Mouse (Mus musculus) midbrain, embryonic 12.5 days (tissue): Measurements from ENCODE around the gene Odf2. TPM values are rescaled to one million over a fixed set of nuclear protein-coding genes. Genes with fewer than 3 reads are reported as not detected.
A peak's percentile ranks its signal among the peaks of the same experiment; 100 is the strongest.

Experiments
- ATAC-seq: fragments of 200-750 bp; cut with Nextera tagmentation; 2 replicates; pipeline ENCODE4 v1.8.0; 2017; ENCODE audit warnings: low read depth, moderate TSS enrichment, moderate library complexity; ENCODE audit not compliant: low FRiP score
- H3K27ac ChIP-seq: fragments of 300-500 bp; sonication (generic); replicated peaks from 2 replicates; pipeline ENCODE4 v1.5.1; 2016; ENCODE audit warnings: mild to moderate bottlenecking
- H3K27me3 ChIP-seq: fragments of 300-500 bp; sonication (generic); 2 replicates; pipeline ENCODE4 v1.6.1; 2016; ENCODE audit warnings: mild to moderate bottlenecking
- H3K36me3 ChIP-seq: fragments of 300-500 bp; sonication (generic); 2 replicates; pipeline ENCODE4 v1.6.1; 2016
- H3K4me1 ChIP-seq: fragments of 300-500 bp; sonication (generic); 2 replicates; pipeline ENCODE4 v1.6.1; 2016
- H3K4me2 ChIP-seq: fragments of 300-500 bp; sonication (generic); replicated peaks from 2 replicates; pipeline ENCODE4 v1.6.1; 2016; ENCODE audit warnings: mild to moderate bottlenecking, moderate library complexity
- H3K4me3 ChIP-seq: fragments of 300-500 bp; sonication (generic); 2 replicates; pipeline ENCODE4 v1.5.1; 2016; ENCODE audit warnings: mild to moderate bottlenecking
- H3K9ac ChIP-seq: fragments of 300-500 bp; sonication (generic); replicated peaks from 2 replicates; pipeline ENCODE4 v1.6.1; 2016; ENCODE audit warnings: mild to moderate bottlenecking, moderate library complexity
- H3K9me3 ChIP-seq: fragments of 300-500 bp; sonication (generic); 2 replicates; pipeline ENCODE4 v1.6.1; 2016; ENCODE audit warnings: mild to moderate bottlenecking
- WGBS: fragments of 180-500 bp; shearing (Covaris S2); methylation state at CpG from one replicate; pipeline ENCODE4 v1.1.7; 2016; 5-methylcytosine and 5-hydroxymethylcytosine counted together
- polyA plus RNA-seq: library from polyadenylated mRNA; unstranded; fragments of >200 nt; fragmentation: Nextera tagmentation; extraction: Ambion mirVana; gene quantifications from 2 replicates; pipeline ENCODE4 v1.2.1, GENCODE M21; 2016

The Odf2 gene
- polyA plus RNA-seq, 1 experiment from 2014 or later, result 108 TPM

GRCm38 (mm10) chr2:29852957-29853485, 36.0 kb upstream of the Odf2 start:
- H3K4me1 ChIP-seq, result peaks cover 50% of the 10 kb centered on the region
- H3K9ac ChIP-seq, result no peak overlapping the region
- H3K27ac ChIP-seq, result peak overlapping the region; percentile 82

GRCm38 (mm10) chr2:29853736-29854135, 35.3 kb upstream of the Odf2 start:
- Histone ChIP-seq H3K9ac (no peak overlapping the region), H3K9me3 (no peaks in the 10 kb centered on the region), H3K27me3 (no peaks in the 10 kb centered on the region), H3K4me2 (no peak overlapping the region), H3K4me1 (peaks cover 45% of the 10 kb centered on the region), H3K27ac (peak overlapping the region; percentile 82), H3K4me3 (no peak overlapping the region), H3K36me3 (no peaks in the 10 kb centered on the region)
- ATAC-seq, result no peak
- 57% methylated on average over 5 of the region's 5 CpGs for WGBS

More at GRCm38 (mm10) chr2:29852957-29853485, 36.0 kb upstream of the Odf2 start:
- no peaks in the 10 kb centered on the region for H3K36me3 ChIP-seq
- WGBS, result 8% methylated on average over 4 of the region's 4 CpGs
- H3K9me3 ChIP-seq, result no peaks in the 10 kb centered on the region
- peak; percentile 20 for ATAC-seq
- H3K4me3 ChIP-seq, result no peak overlapping the region
- H3K4me2 ChIP-seq, result 0 out of 2 replicates have a peak overlapping the region, but pooled peaks have one; percentile 11
- no peaks in the 10 kb centered on the region for H3K27me3 ChIP-seq

GRCm38 (mm10) chr2:29855585-29856210, 33.3 kb upstream of the Odf2 start:
- peak overlapping the region; percentile 49 for H3K9ac ChIP-seq
- H3K27me3 ChIP-seq, result no peaks in the 10 kb centered on the region
- H3K9me3 ChIP-seq, result no peaks in the 10 kb centered on the region
- H3K4me2 ChIP-seq, result peak overlapping the region; percentile 26
- peak; percentile 38; the same call in 1 of the 2 replicates for ATAC-seq
- H3K4me1 ChIP-seq, result peaks cover 39% of the 10 kb centered on the region
- 34% methylated on average over 10 of the region's 10 CpGs for WGBS
- H3K36me3 ChIP-seq, result no peaks in the 10 kb centered on the region
- H3K4me3 ChIP-seq, result no peak overlapping the region
- peak overlapping the region; percentile 90 for H3K27ac ChIP-seq

- peak overlapping the region; percentile 26; the same call in 1 of the 2 replicates for H3K4me2 ChIP-seq
- no peak overlapping the region for H3K4me3 ChIP-seq
- H3K9ac ChIP-seq, result peak overlapping the region; percentile 49
- no peaks in the 10 kb centered on the region for H3K27me3 ChIP-seq
- H3K9me3 ChIP-seq, result no peaks in the 10 kb centered on the region
- H3K36me3 ChIP-seq, result no peaks in the 10 kb centered on the region
- peak overlapping the region; percentile 90 for H3K27ac ChIP-seq
- ATAC-seq, result 0 out of 2 replicates have a peak, but pooled peaks have one; percentile 14
- H3K4me1 ChIP-seq, result peaks cover 39% of the 10 kb centered on the region
- WGBS, result 7% methylated on average over 19 of the region's 19 CpGs
Measured at GRCm38 (mm10) chr2:29856451-29857260, 32.4 kb upstream of the Odf2 start.

GRCm38 (mm10) chr2:29857341-29857740, 31.7 kb upstream of the Odf2 start:
- Histone ChIP-seq H3K4me3 (no peak overlapping the region), H3K27ac (peak overlapping the region; percentile 90), H3K9ac (no peak overlapping the region), H3K4me1 (peaks cover 39% of the 10 kb centered on the region), H3K4me2 (no peak overlapping the region; the same call in 1 of the 2 replicates), H3K36me3 (no peaks in the 10 kb centered on the region), H3K27me3 (no peaks in the 10 kb centered on the region), H3K9me3 (no peaks in the 10 kb centered on the region)
- ATAC-seq, result no peak
- 47% methylated on average over 2 of the region's 2 CpGs for WGBS

- WGBS, result 76% methylated on average over 5 of the region's 5 CpGs
- H3K9ac ChIP-seq, result no peak overlapping the region
- peaks cover 35% of the 10 kb centered on the region for H3K4me1 ChIP-seq
- no peak overlapping the region for H3K4me2 ChIP-seq
- H3K27ac ChIP-seq, result no peak overlapping the region
- no peaks in the 10 kb centered on the region for H3K27me3 ChIP-seq
- H3K4me3 ChIP-seq, result no peak overlapping the region
- no peaks in the 10 kb centered on the region for H3K36me3 ChIP-seq
- no peaks in the 10 kb centered on the region for H3K9me3 ChIP-seq
- ATAC-seq, result no peak
Measured at GRCm38 (mm10) chr2:29857967-29858366, 31.1 kb upstream of the Odf2 start.

GRCm38 (mm10) chr2:29858748-29859473, 30.1 kb upstream of the Odf2 start:
- H3K4me2 ChIP-seq, result no peak overlapping the region
- no peaks in the 10 kb centered on the region for H3K36me3 ChIP-seq
- H3K4me3 ChIP-seq, result no peak overlapping the region
- ATAC-seq, result 0 out of 2 replicates have a peak, but pooled peaks have one; percentile 44
- no peaks in the 10 kb centered on the region for H3K27me3 ChIP-seq
- peaks cover 25% of the 10 kb centered on the region for H3K4me1 ChIP-seq
- H3K27ac ChIP-seq, result no peak overlapping the region
- H3K9me3 ChIP-seq, result no peaks in the 10 kb centered on the region
- H3K9ac ChIP-seq, result no peak overlapping the region
- WGBS, result 8% methylated on average over 5 of the region's 5 CpGs

GRCm38 (mm10) chr2:29865125-29865524, 23.9 kb upstream of the Odf2 start:
- Histone ChIP-seq H3K27me3 (no peaks in the 10 kb centered on the region), H3K4me3 (no peak overlapping the region), H3K27ac (no peak overlapping the region), H3K4me1 (peaks cover 12% of the 10 kb centered on the region), H3K9me3 (no peaks in the 10 kb centered on the region), H3K36me3 (no peaks in the 10 kb centered on the region), H3K9ac (no peak overlapping the region), H3K4me2 (no peak overlapping the region)
- WGBS, result 81% methylated on average over 4 of the region's 4 CpGs
- ATAC-seq, result no peak

GRCm38 (mm10) chr2:29868949-29869645, 19.9 kb upstream of the Odf2 start, which contains the start of gene Cercam:
Gene Cercam (plus strand): TSS chr2:29869164.
- 1% methylated on average over 44 of the region's 44 CpGs for WGBS
- no peaks in the 10 kb centered on the region for H3K9me3 ChIP-seq
- peak within 1 kb of the TSS; percentile 85 for H3K4me2 ChIP-seq
- peak; percentile 91 for ATAC-seq
- H3K4me3 ChIP-seq, result peak within 1 kb of the TSS; percentile 49
- peak within 1 kb of the TSS; percentile 69 for H3K27ac ChIP-seq
- H3K4me1 ChIP-seq, result peaks cover 18% of the 10 kb centered on the region
- H3K36me3 ChIP-seq, result peaks cover 6% of the 10 kb centered on the region; the same call in 1 of the 2 replicates
- H3K9ac ChIP-seq, result peak within 1 kb of the TSS; percentile 68
- H3K27me3 ChIP-seq, result no peaks in the 10 kb centered on the region

- peaks cover 18% of the 10 kb centered on the region for H3K4me1 ChIP-seq
- peak; percentile 55 for ATAC-seq
- H3K27me3 ChIP-seq, result no peaks in the 10 kb centered on the region
- no peaks in the 10 kb centered on the region for H3K9me3 ChIP-seq
- H3K9ac ChIP-seq, result peak overlapping the region; percentile 68
- peak overlapping the region; percentile 85 for H3K4me2 ChIP-seq
- peak overlapping the region; percentile 69 for H3K27ac ChIP-seq
- WGBS, result 1% methylated on average over 17 of the region's 17 CpGs
- peak overlapping the region; percentile 49 for H3K4me3 ChIP-seq
- peaks cover 6% of the 10 kb centered on the region; the same call in 1 of the 2 replicates for H3K36me3 ChIP-seq
Measured at GRCm38 (mm10) chr2:29869646-29870451, 19.2 kb upstream of the Odf2 start.
